Mouse (Mus musculus): Measurements from ENCODE around the gene Hivep3. TPM values are rescaled to one million over a fixed set of nuclear protein-coding genes. Genes with fewer than 3 reads are reported as not detected.
A peak's percentile ranks its signal among the peaks of the same experiment; 100 is the strongest.

Hivep3 gene
- polyA plus RNA-seq, 1 experiment from 2014 or later = 2.0 TPM

- no peaks in the 10 kb centered on the region for H3K27me3 ChIP-seq (ENCODE audit: control insufficient read depth, insufficient read depth, low read length)
- H3K4me2 ChIP-seq = no peak overlapping the region
- no peaks in the 10 kb centered on the region for H3K9me3 ChIP-seq (ENCODE audit: control insufficient read depth, low read length)
- no peak for ATAC-seq (ENCODE audit: low FRiP score)
- peak; percentile 47 for DNase-seq (ENCODE audit: low spot score, missing footprints)
- no peak overlapping the region for H3K4me3 ChIP-seq (ENCODE audit: low read depth, low read length)
- H3K36me3 ChIP-seq (ENCODE audit: control insufficient read depth, insufficient read depth, low read length) = no peaks in the 10 kb centered on the region
- 92% methylated on average over 6 of the region's 6 CpGs for WGBS
- H3K9ac ChIP-seq (ENCODE audit: low read length) = no peak overlapping the region
- H3K27ac ChIP-seq (ENCODE audit: low read depth, low read length) = no peak overlapping the region
- H3K4me1 ChIP-seq (ENCODE audit: control insufficient read depth, insufficient read depth, low read length) = peaks cover 2% of the 10 kb centered on the region
Observed at GRCm38 (mm10) chr4:120167778-120168177, 434.2 kb downstream of the Hivep3 start.

DNA sequence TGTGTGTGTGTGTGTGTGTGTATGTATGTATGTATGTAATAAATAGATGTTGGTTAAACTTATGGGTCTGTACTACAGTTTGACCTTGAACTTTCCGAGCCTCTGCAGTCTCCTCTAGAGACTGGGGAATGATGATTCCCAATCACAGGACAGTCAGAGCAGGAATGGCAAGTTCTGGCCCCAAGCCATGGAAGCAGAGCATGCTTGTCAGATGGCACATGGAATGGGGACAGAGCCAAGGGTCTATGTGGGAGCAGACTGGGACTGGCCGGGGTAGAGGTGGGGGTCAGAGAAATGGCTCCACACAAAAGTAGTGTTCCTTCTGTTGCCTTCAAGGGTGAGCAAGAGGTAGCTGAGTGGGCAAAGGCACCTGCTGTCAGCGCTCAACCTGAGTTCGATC lies 434.8 kb downstream of the Hivep3 start:
- 95% methylated on average over 4 of the region's 4 CpGs for WGBS
- no peak for ATAC-seq (ENCODE audit: low FRiP score)
- Histone ChIP-seq H3K4me3 (ENCODE audit: low read depth, low read length) (no peak overlapping the region), H3K27me3 (ENCODE audit: control insufficient read depth, insufficient read depth, low read length) (no peaks in the 10 kb centered on the region), H3K9ac (ENCODE audit: low read length) (no peak overlapping the region), H3K4me2 (no peak overlapping the region), H3K4me1 (ENCODE audit: control insufficient read depth, insufficient read depth, low read length) (peaks cover 2% of the 10 kb centered on the region), H3K9me3 (ENCODE audit: control insufficient read depth, low read length) (no peaks in the 10 kb centered on the region), H3K36me3 (ENCODE audit: control insufficient read depth, insufficient read depth, low read length) (no peaks in the 10 kb centered on the region), H3K27ac (ENCODE audit: low read depth, low read length) (no peak overlapping the region)
- DNase-seq (ENCODE audit: low spot score, missing footprints) = peak; percentile 80

GRCm38 (mm10) chr4:120170387-120170936 lies 436.9 kb downstream of the Hivep3 start:
- DNase-seq (ENCODE audit: low spot score, missing footprints) = peak; percentile 54
- Histone ChIP-seq H3K9me3 (ENCODE audit: control insufficient read depth, low read length) (no peaks in the 10 kb centered on the region), H3K36me3 (ENCODE audit: control insufficient read depth, insufficient read depth, low read length) (no peaks in the 10 kb centered on the region), H3K4me3 (ENCODE audit: low read depth, low read length) (no peak overlapping the region), H3K4me1 (ENCODE audit: control insufficient read depth, insufficient read depth, low read length) (peaks cover 2% of the 10 kb centered on the region), H3K27ac (ENCODE audit: low read depth, low read length) (no peak overlapping the region), H3K4me2 (no peak overlapping the region), H3K27me3 (ENCODE audit: control insufficient read depth, insufficient read depth, low read length) (no peaks in the 10 kb centered on the region), H3K9ac (ENCODE audit: low read length) (no peak overlapping the region)
- 79% methylated on average over 9 of the region's 9 CpGs for WGBS
- no peak for ATAC-seq (ENCODE audit: low FRiP score)

DNA sequence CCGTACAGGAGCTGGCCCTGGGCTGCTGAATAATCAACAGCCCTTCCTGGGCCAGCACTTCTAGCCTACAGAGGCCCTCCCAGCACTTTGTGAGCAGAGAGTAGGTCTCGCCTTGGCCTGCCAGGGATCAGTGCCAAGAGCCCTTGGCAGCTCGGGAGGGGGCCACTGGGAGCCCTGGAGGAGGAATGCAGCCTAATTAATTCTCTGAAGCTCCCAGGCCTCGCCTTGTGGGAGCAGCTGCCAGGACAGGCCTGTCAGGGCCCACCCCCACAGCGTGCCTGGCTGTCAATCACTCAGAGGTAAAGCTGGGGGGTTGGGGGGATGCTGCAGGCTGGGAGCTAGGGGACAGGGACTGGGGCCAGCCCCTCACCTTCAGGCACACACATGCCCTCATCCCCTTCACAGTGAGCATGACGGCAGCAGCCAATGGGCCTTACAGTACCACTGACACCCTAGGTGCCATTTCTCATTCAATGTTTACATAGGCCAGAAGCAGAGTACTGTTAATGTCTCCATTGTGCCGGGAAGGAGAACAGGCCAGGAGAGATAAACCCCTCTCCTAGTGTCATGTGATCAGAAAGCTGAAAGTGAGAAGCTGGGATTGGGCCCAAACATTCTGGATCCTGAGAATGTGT lies 438.6 kb downstream of the Hivep3 start:
- Histone ChIP-seq H3K4me1 (ENCODE audit: control insufficient read depth, insufficient read depth, low read length) (peaks cover 2% of the 10 kb centered on the region), H3K9me3 (ENCODE audit: control insufficient read depth, low read length) (no peaks in the 10 kb centered on the region), H3K4me3 (ENCODE audit: low read depth, low read length) (no peak overlapping the region), H3K4me2 (no peak overlapping the region), H3K9ac (ENCODE audit: low read length) (no peak overlapping the region), H3K36me3 (ENCODE audit: control insufficient read depth, insufficient read depth, low read length) (no peaks in the 10 kb centered on the region), H3K27ac (ENCODE audit: low read depth, low read length) (no peak overlapping the region), H3K27me3 (ENCODE audit: control insufficient read depth, insufficient read depth, low read length) (no peaks in the 10 kb centered on the region)
- 32% methylated on average over 7 of the region's 7 CpGs for WGBS
- ATAC-seq (ENCODE audit: low FRiP score) (peak; percentile 85), DNase-seq (ENCODE audit: low spot score, missing footprints) (peak; percentile 83)

GRCm38 (mm10) chr4:120179123-120179522 lies 445.5 kb downstream of the Hivep3 start:
- H3K27me3 ChIP-seq (ENCODE audit: control insufficient read depth, insufficient read depth, low read length) = no peaks in the 10 kb centered on the region
- ATAC-seq (ENCODE audit: low FRiP score) (no peak), DNase-seq (ENCODE audit: low spot score, missing footprints) (peak; percentile 2)
- no peak overlapping the region for H3K27ac ChIP-seq (ENCODE audit: low read depth, low read length)
- no peaks in the 10 kb centered on the region for H3K36me3 ChIP-seq (ENCODE audit: control insufficient read depth, insufficient read depth, low read length)
- no peaks in the 10 kb centered on the region for H3K9me3 ChIP-seq (ENCODE audit: control insufficient read depth, low read length)
- WGBS = 83% methylated on average over 4 of the region's 4 CpGs
- no peak overlapping the region for H3K4me2 ChIP-seq
- no peak overlapping the region for H3K9ac ChIP-seq (ENCODE audit: low read length)
- no peak overlapping the region for H3K4me3 ChIP-seq (ENCODE audit: low read depth, low read length)
- no peaks in the 10 kb centered on the region for H3K4me1 ChIP-seq (ENCODE audit: control insufficient read depth, insufficient read depth, low read length)

DNA sequence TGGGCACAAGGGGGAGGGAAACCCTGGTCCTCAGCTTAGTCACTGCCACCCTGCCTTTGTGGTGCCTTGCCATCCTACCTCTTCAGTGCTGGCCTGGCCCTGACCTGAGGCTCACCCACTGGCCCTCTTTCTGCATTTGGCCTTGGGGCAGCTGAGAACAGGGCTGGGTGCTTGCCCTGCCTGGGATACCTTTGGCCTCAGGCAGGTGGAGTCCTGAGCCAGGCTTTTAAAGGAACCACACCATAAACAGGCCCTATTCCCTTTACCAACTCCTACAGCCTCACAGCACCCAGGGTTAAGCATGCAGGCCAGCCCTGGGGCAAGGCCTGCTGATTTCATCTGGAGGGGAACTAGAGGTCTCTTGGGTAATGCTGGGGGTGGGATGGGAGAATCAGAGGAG lies 447.0 kb downstream of the Hivep3 start:
- no peak overlapping the region for H3K9ac ChIP-seq (ENCODE audit: low read length)
- peak; percentile 8 for DNase-seq (ENCODE audit: low spot score, missing footprints)
- no peaks in the 10 kb centered on the region for H3K4me1 ChIP-seq (ENCODE audit: control insufficient read depth, insufficient read depth, low read length)
- no peaks in the 10 kb centered on the region for H3K9me3 ChIP-seq (ENCODE audit: control insufficient read depth, low read length)
- no peak for ATAC-seq (ENCODE audit: low FRiP score)
- no peaks in the 10 kb centered on the region for H3K27me3 ChIP-seq (ENCODE audit: control insufficient read depth, insufficient read depth, low read length)
- H3K27ac ChIP-seq (ENCODE audit: low read depth, low read length) = no peak overlapping the region
- H3K4me2 ChIP-seq = no peak overlapping the region
- no peaks in the 10 kb centered on the region for H3K36me3 ChIP-seq (ENCODE audit: control insufficient read depth, insufficient read depth, low read length)
- H3K4me3 ChIP-seq (ENCODE audit: low read depth, low read length) = no peak overlapping the region

- Histone ChIP-seq H3K4me2 (no peak overlapping the region), H3K27ac (ENCODE audit: low read depth, low read length) (no peak overlapping the region), H3K9me3 (ENCODE audit: control insufficient read depth, low read length) (no peaks in the 10 kb centered on the region), H3K36me3 (ENCODE audit: control insufficient read depth, insufficient read depth, low read length) (no peaks in the 10 kb centered on the region), H3K9ac (ENCODE audit: low read length) (no peak overlapping the region), H3K4me1 (ENCODE audit: control insufficient read depth, insufficient read depth, low read length) (no peaks in the 10 kb centered on the region), H3K4me3 (ENCODE audit: low read depth, low read length) (no peak overlapping the region), H3K27me3 (ENCODE audit: control insufficient read depth, insufficient read depth, low read length) (no peaks in the 10 kb centered on the region)
- DNase-seq (ENCODE audit: low spot score, missing footprints) = no peak
- no peak for ATAC-seq (ENCODE audit: low FRiP score)
- 29% methylated on average over 5 of the region's 5 CpGs for WGBS
Observed at GRCm38 (mm10) chr4:120184374-120184991, 450.9 kb downstream of the Hivep3 start.

DNA sequence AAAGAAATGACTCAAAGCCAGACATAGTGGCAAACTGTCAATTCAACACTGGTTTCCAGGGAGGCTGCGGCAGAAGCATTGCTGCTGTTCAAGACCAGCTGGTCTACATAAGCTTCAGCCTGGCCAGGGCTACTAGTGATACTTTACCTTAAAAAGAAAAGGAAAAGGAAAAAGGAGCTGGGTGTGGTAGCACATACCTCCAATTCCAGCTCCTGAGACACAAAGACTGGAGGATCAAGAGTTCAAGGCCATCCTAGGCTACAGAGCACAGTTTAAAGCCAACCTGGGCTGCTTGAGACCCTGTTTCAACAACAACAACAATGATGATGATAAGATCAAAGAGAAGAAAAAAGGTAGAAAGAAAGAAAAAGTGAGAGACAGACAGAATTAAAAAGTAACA lies 452.9 kb downstream of the Hivep3 start:
- Histone ChIP-seq H3K27ac (ENCODE audit: low read depth, low read length) (no peak overlapping the region), H3K36me3 (ENCODE audit: control insufficient read depth, insufficient read depth, low read length) (no peaks in the 10 kb centered on the region), H3K4me2 (no peak overlapping the region), H3K9me3 (ENCODE audit: control insufficient read depth, low read length) (no peaks in the 10 kb centered on the region), H3K9ac (ENCODE audit: low read length) (no peak overlapping the region), H3K4me1 (ENCODE audit: control insufficient read depth, insufficient read depth, low read length) (no peaks in the 10 kb centered on the region), H3K27me3 (ENCODE audit: control insufficient read depth, insufficient read depth, low read length) (no peaks in the 10 kb centered on the region), H3K4me3 (ENCODE audit: low read depth, low read length) (no peak overlapping the region)
- 93% methylated on average over 1 of the region's 1 CpGs for WGBS
- no peak for DNase-seq (ENCODE audit: low spot score, missing footprints)
- no peak for ATAC-seq (ENCODE audit: low FRiP score)

DNA sequence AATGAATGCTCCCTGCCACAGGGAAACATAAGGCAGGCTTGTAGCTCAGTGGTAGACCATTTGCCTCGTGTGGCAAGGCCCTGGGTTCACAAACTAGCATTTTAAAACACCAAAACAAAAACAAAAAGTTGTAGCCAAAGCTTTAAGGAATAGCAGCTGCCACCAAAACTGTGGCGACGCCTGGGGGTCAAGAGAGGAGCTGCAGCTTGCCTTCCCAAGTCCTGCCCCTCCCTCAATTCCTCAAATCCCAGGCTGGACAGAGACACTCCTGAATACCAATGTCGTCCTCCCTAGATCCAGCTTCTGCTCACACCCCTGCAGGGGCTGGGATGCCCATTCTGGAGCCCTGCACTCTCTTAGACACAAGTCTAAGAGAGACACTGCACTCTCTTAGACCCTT lies 453.4 kb downstream of the Hivep3 start:
- no peak overlapping the region for H3K4me2 ChIP-seq
- H3K36me3 ChIP-seq (ENCODE audit: control insufficient read depth, insufficient read depth, low read length) = no peaks in the 10 kb centered on the region
- H3K4me1 ChIP-seq (ENCODE audit: control insufficient read depth, insufficient read depth, low read length) = no peaks in the 10 kb centered on the region
- H3K27me3 ChIP-seq (ENCODE audit: control insufficient read depth, insufficient read depth, low read length) = no peaks in the 10 kb centered on the region
- no peak for ATAC-seq (ENCODE audit: low FRiP score)
- no peak overlapping the region for H3K27ac ChIP-seq (ENCODE audit: low read depth, low read length)
- H3K9ac ChIP-seq (ENCODE audit: low read length) = no peak overlapping the region
- no peaks in the 10 kb centered on the region for H3K9me3 ChIP-seq (ENCODE audit: control insufficient read depth, low read length)
- no peak overlapping the region for H3K4me3 ChIP-seq (ENCODE audit: low read depth, low read length)
- DNase-seq (ENCODE audit: low spot score, missing footprints) = no peak
- 2% methylated on average over 4 of the region's 4 CpGs for WGBS
